Mouse (Mus musculus): Measurements from ENCODE around the gene Nim1k. TPM values are rescaled to one million over a fixed set of nuclear protein-coding genes. Genes with fewer than 3 reads are reported as not detected.

Gene Nim1k
- total and polyA plus RNA-seq, 3 experiments = 0.03 TPM; not detected in 2

GRCm38 (mm10) chr13:119755141-119755547 lies 538 bp downstream of the Nim1k start:
- H3K79me2 ChIP-seq (ENCODE audit: control insufficient read depth, insufficient read depth, low read length, poor library complexity) = no peaks in the 10 kb centered on the region
- H3K9me3 ChIP-seq (replicated peaks; ENCODE audit: insufficient read depth, low read length) = no peaks in the 10 kb centered on the region
- no peak for TF ChIP-seq ETS1 (IDR thresholded peaks at IDR 0.05; ENCODE audit: low read depth, low read length)
- TF ChIP-seq SMC3 (IDR thresholded peaks at IDR 0.05; ENCODE audit: low read depth, low read length) = no peak
- no peak for TF ChIP-seq MYC (IDR thresholded peaks at IDR 0.05; ENCODE audit: low read depth, low read length)
- no peak for TF ChIP-seq POLR2AphosphoS5 (IDR thresholded peaks at IDR 0.05; ENCODE audit: borderline replicate concordance, low read depth, low read length)
- no peak for TF ChIP-seq RCOR1 (IDR thresholded peaks at IDR 0.05; ENCODE audit: low read depth, low read length)
- TF ChIP-seq MAFK (IDR thresholded peaks at IDR 0.05; ENCODE audit: borderline replicate concordance, low read depth, low read length) = no peak
- no peak for TF ChIP-seq UBTF (IDR thresholded peaks at IDR 0.05; ENCODE audit: borderline replicate concordance, insufficient read depth, low read depth, low read length)
- TF ChIP-seq MXI1 (IDR thresholded peaks at IDR 0.05; ENCODE audit: low read depth, low read length) = no peak
- no peak for TF ChIP-seq MAX (IDR thresholded peaks at IDR 0.05; ENCODE audit: low read length)
- TF ChIP-seq CHD1 (IDR thresholded peaks at IDR 0.05; ENCODE audit: low read depth, low read length) = no peak
- H3K27me3 ChIP-seq (ENCODE audit: control insufficient read depth in 1 of 2, insufficient read depth in 2 of 2, low read length in 2 of 2) = no peaks in the 10 kb centered on the region
- H3K27ac ChIP-seq (ENCODE audit: control insufficient read depth, low read depth, low read length) = no peak overlapping the region
- H3K9ac ChIP-seq (ENCODE audit: control insufficient read depth, low read depth, low read length, poor library complexity, severe bottlenecking) = no peak overlapping the region
- no peak overlapping the region for H3K4me3 ChIP-seq (ENCODE audit: control insufficient read depth in 1 of 2, insufficient read depth in 1 of 2, low read depth in 2 of 2, low read length in 2 of 2)
- no peaks in the 10 kb centered on the region for H3K36me3 ChIP-seq (ENCODE audit: control insufficient read depth in 1 of 2, insufficient read depth in 2 of 2, low read length in 2 of 2)
- no peaks in the 10 kb centered on the region for H3K4me1 ChIP-seq (ENCODE audit: control insufficient read depth in 1 of 2, insufficient read depth in 2 of 2, low read length in 2 of 2)
- DNase-seq (ENCODE audit: low read depth, low spot score) = no peak

- TF ChIP-seq MAFK (IDR thresholded peaks at IDR 0.05; ENCODE audit: borderline replicate concordance, low read depth, low read length) (no peak), BHLHE40 (IDR thresholded peaks at IDR 0.05; ENCODE audit: borderline replicate concordance, low read depth, low read length) (no peak), TCF12 (IDR thresholded peaks at IDR 0.05; ENCODE audit: low read depth, low read length) (no peak), SMC3 (IDR thresholded peaks at IDR 0.05; ENCODE audit: low read depth, low read length) (no peak), EP300 (IDR thresholded peaks at IDR 0.05; ENCODE audit: low read depth in 1 of 2, low read length in 2 of 2) (no peak), UBTF (IDR thresholded peaks at IDR 0.05; ENCODE audit: borderline replicate concordance, insufficient read depth, low read depth, low read length) (no peak), MAZ (IDR thresholded peaks at IDR 0.05; ENCODE audit: low read depth, low read length) (no peak), MYB (IDR thresholded peaks at IDR 0.05; ENCODE audit: low read depth, low read length) (no peak), POLR2A (IDR thresholded peaks at IDR 0.05; ENCODE audit: control insufficient read depth in 1 of 2, insufficient read depth in 1 of 2, low read depth in 1 of 2, low read length in 2 of 2, poor library complexity in 1 of 2) (no peak), ZMIZ1 (IDR thresholded peaks at IDR 0.05; ENCODE audit: low read depth, low read length) (no peak), SIN3A (IDR thresholded peaks at IDR 0.05; ENCODE audit: low read length) (no peak), MXI1 (IDR thresholded peaks at IDR 0.05; ENCODE audit: low read depth, low read length) (no peak), POLR2AphosphoS5 (IDR thresholded peaks at IDR 0.05; ENCODE audit: borderline replicate concordance, low read depth, low read length) (no peak), MEF2A (IDR thresholded peaks at IDR 0.05; ENCODE audit: extremely low read depth, insufficient replicate concordance, low read depth, low read length, poor library complexity, severe bottlenecking) (no peak), CHD2 (IDR thresholded peaks at IDR 0.05; ENCODE audit: low read length) (no peak), NELFE (IDR thresholded peaks at IDR 0.05; ENCODE audit: low read depth, low read length) (no peak), NRF1 (IDR thresholded peaks at IDR 0.05; ENCODE audit: insufficient read depth, low read depth, low read length, poor library complexity, severe bottlenecking) (no peak), POLR2AphosphoS2 (IDR thresholded peaks at IDR 0.05; ENCODE audit: low read length) (no peak), E2F4 (IDR thresholded peaks at IDR 0.05; ENCODE audit: borderline replicate concordance, low read depth, low read length) (no peak), ZC3H11A (IDR thresholded peaks at IDR 0.05; ENCODE audit: low read depth, low read length) (no peak)
- H3K9me3 ChIP-seq (replicated peaks; ENCODE audit: insufficient read depth, low read length) = no peaks in the 10 kb centered on the region
- H3K79me2 ChIP-seq (ENCODE audit: control insufficient read depth, insufficient read depth, low read length, poor library complexity) = no peaks in the 10 kb centered on the region
- no peak overlapping the region for H3K4me3 ChIP-seq (ENCODE audit: control insufficient read depth in 1 of 2, insufficient read depth in 1 of 2, low read depth in 2 of 2, low read length in 2 of 2)
- DNase-seq (ENCODE audit: low read depth, low spot score) = no peak
- no peaks in the 10 kb centered on the region for H3K27me3 ChIP-seq (ENCODE audit: control insufficient read depth in 1 of 2, insufficient read depth in 2 of 2, low read length in 2 of 2)
- H3K36me3 ChIP-seq (ENCODE audit: control insufficient read depth in 1 of 2, insufficient read depth in 2 of 2, low read length in 2 of 2) = no peaks in the 10 kb centered on the region
- H3K4me1 ChIP-seq (ENCODE audit: control insufficient read depth in 1 of 2, insufficient read depth in 2 of 2, low read length in 2 of 2) = no peaks in the 10 kb centered on the region
- H3K27ac ChIP-seq (ENCODE audit: control insufficient read depth, low read depth, low read length) = no peak overlapping the region
- H3K9ac ChIP-seq (ENCODE audit: control insufficient read depth, low read depth, low read length, poor library complexity, severe bottlenecking) = no peak overlapping the region
These were observed 1.1 kb downstream of the Nim1k start for GRCm38 (mm10) chr13:119754635-119755020.
